Mouse (Mus musculus) CH12.LX (cell line): ENCODE measurements at regions not wholly inside any gene's neighbourhood (a gene's known extent, or its start where the extent isn't known, plus 50 kb on each side); places are given as distances from the start of the nearest gene placed in this dataset.
"Not testable (repeated sequence)": the region's sequence is repeated elsewhere in the genome, so short reads cannot be mapped to it uniquely, and the experiment has no call there.

Experiments used
- DNase-seq: peaks from one replicate; pipeline ENCODE4 v3.0.0-alpha.2; 2013; ENCODE audit errors: extremely low read depth
- H3K27ac ChIP-seq: 2 replicates; pipeline ENCODE4 v1.5.1; 2012; ENCODE audit warnings: low read depth, mild to moderate bottlenecking, control low read depth, moderate library complexity; ENCODE audit not compliant: insufficient read depth
- H3K27me3 ChIP-seq: replicated peaks from 2 replicates; pipeline ENCODE3; 2012; ENCODE audit warnings: inconsistent platforms
- H3K36me3 ChIP-seq, 2 experiments: replicated peaks in 1 of 2; 2 replicates each; pipeline versions ENCODE3 to v1.6.1; 2012; ENCODE audit warnings: inconsistent platforms in 1 of 2, low read length in 1 of 2, mild to moderate bottlenecking in 1 of 2, mixed read lengths in 1 of 2, moderate library complexity in 1 of 2; ENCODE audit not compliant: control insufficient read depth in 1 of 2, insufficient read depth in 1 of 2
- H3K4me1 ChIP-seq, 2 experiments: 2 replicates each; pipeline ENCODE4 v1.6.1; 2012; ENCODE audit warnings: inconsistent platforms in 1 of 2, moderate library complexity in 1 of 2; ENCODE audit not compliant: insufficient read depth in 2 of 2, control insufficient read depth in 1 of 2
- H3K4me2 ChIP-seq: 2 replicates; pipeline ENCODE4 v1.6.1; 2012; ENCODE audit warnings: low read depth, mild to moderate bottlenecking, control low read depth; ENCODE audit not compliant: poor library complexity, insufficient read depth, severe bottlenecking
- H3K4me3 ChIP-seq, 3 experiments: fragments of 150-350 bp in 1 of 3; sonication (generic) in 1 of 3; replicated peaks in 1 of 3; 2 replicates each; pipeline versions ENCODE3 to v1.5.1; 2011 to 2012; ENCODE audit warnings: low read depth in 2 of 3, low read length in 2 of 3, mild to moderate bottlenecking in 2 of 3, moderate library complexity in 2 of 3, control low read depth in 1 of 3, improper control_type of control experiment in 1 of 3, inconsistent platforms in 1 of 3, mixed read lengths in 1 of 3; ENCODE audit not compliant: poor library complexity in 1 of 3
- H3K79me2 ChIP-seq: replicated peaks from 2 replicates; pipeline ENCODE4 v1.6.1; 2012; ENCODE audit warnings: mild to moderate bottlenecking, moderate library complexity; ENCODE audit not compliant: control insufficient read depth, poor library complexity, insufficient read depth, severe bottlenecking; ENCODE audit errors: extremely low read depth
- H3K9ac ChIP-seq: 2 replicates; pipeline ENCODE4 v1.6.1; 2012; ENCODE audit warnings: low read depth, mild to moderate bottlenecking, control low read depth, moderate library complexity; ENCODE audit not compliant: insufficient read depth
- H3K9me3 ChIP-seq: replicated peaks from 2 replicates; pipeline ENCODE3; 2012; ENCODE audit warnings: low read length, inconsistent platforms, mixed read lengths
- BHLHE40 ChIP-seq: IDR thresholded peaks from 2 replicates; pipeline ENCODE4 v1.6.1; 2011; ENCODE audit warnings: mild to moderate bottlenecking, low read depth, low read length, improper control_type of control experiment
- CHD1 ChIP-seq: IDR thresholded peaks from 2 replicates; pipeline ENCODE4 v1.6.1; 2012; ENCODE audit warnings: low read depth, low read length, improper control_type of control experiment, inconsistent platforms
- E2F4 ChIP-seq: IDR thresholded peaks from 2 replicates; pipeline ENCODE4 v1.6.1; 2011; ENCODE audit warnings: low read depth, low read length, improper control_type of control experiment; ENCODE audit not compliant: insufficient replicate concordance
- EP300 ChIP-seq: IDR thresholded peaks from 2 replicates; pipeline ENCODE4 v1.6.1; 2011; ENCODE audit warnings: low read length, improper control_type of control experiment
- HCFC1 ChIP-seq: IDR thresholded peaks from 2 replicates; pipeline ENCODE4 v1.6.1; 2012; ENCODE audit warnings: low read depth, mild to moderate bottlenecking, inconsistent platforms, low read length, improper control_type of control experiment
- MEF2A ChIP-seq: IDR thresholded peaks from 2 replicates; pipeline ENCODE4 v1.6.1; 2014; ENCODE audit warnings: low read depth, mild to moderate bottlenecking, inconsistent platforms, low read length, improper control_type of control experiment, borderline replicate concordance
- NELFE ChIP-seq: IDR thresholded peaks from 2 replicates; pipeline ENCODE4 v1.6.1; 2011; ENCODE audit warnings: low read depth, low read length, improper control_type of control experiment
- NRF1 ChIP-seq: IDR thresholded peaks from 2 replicates; pipeline ENCODE4 v1.6.1; 2014; ENCODE audit warnings: low read depth, mild to moderate bottlenecking, inconsistent platforms, low read length, improper control_type of control experiment, moderate library complexity
- POLR2A ChIP-seq: IDR thresholded peaks from 2 replicates; pipeline ENCODE4 v1.6.1; 2011; ENCODE audit warnings: low read depth, mild to moderate bottlenecking, improper control_type of control experiment, low read length
- POLR2AphosphoS2 ChIP-seq: IDR thresholded peaks from 2 replicates; pipeline ENCODE4 v1.6.1; 2011; ENCODE audit warnings: low read depth, low read length, improper control_type of control experiment
- SIN3A ChIP-seq: IDR thresholded peaks from 2 replicates; pipeline ENCODE4 v1.6.1; 2012; ENCODE audit warnings: low read length, improper control_type of control experiment, inconsistent platforms
- SMC3 ChIP-seq: IDR thresholded peaks from 2 replicates; pipeline ENCODE4 v1.6.1; 2011; ENCODE audit warnings: low read depth, low read length, improper control_type of control experiment
- TBP ChIP-seq: conservative IDR thresholded peaks from 2 replicates; pipeline ENCODE4 v1.6.1; 2011; ENCODE audit warnings: low read depth, low read length, improper control_type of control experiment
- UBTF ChIP-seq: IDR thresholded peaks from 2 replicates; pipeline ENCODE4 v1.6.1; 2012; ENCODE audit warnings: low read depth, mild to moderate bottlenecking, inconsistent platforms, low read length, improper control_type of control experiment, moderate library complexity
- ZMIZ1 ChIP-seq: IDR thresholded peaks from 2 replicates; pipeline ENCODE4 v1.6.1; 2012; ENCODE audit warnings: low read depth, mild to moderate bottlenecking, inconsistent platforms, low read length, improper control_type of control experiment
- ZNF384 ChIP-seq: IDR thresholded peaks from 2 replicates; pipeline ENCODE4 v1.6.1; 2012; ENCODE audit warnings: low read depth, low read length, improper control_type of control experiment, inconsistent platforms
- dilution Hi-C: fragments of 300-500 bp; cut with MboI; formaldehyde crosslinking; loops from 2 replicates; pipeline ENCODE4 v1.14.3; 2020; ENCODE audit warnings: low sequenced_read_pairs; ENCODE audit not compliant: extremely low pct_unique_long_range_greater_than_20kb, extremely low pct_ligation_motif_present
- in situ Hi-C: fragments of 300-500 bp; cut with MboI; formaldehyde crosslinking; loops from 3 replicates; pipeline ENCODE4 v1.14.3; 2019; ENCODE audit warnings: low sequenced_read_pairs, low pct_ligation_motif_present, low pct_unique_long_range_greater_than_20kb, mixed read lengths

GRCm38 (mm10) chr1:149238329-149239015 is 722.6 kb downstream of the Pla2g4a start:
- dilution Hi-C loops, result no loop called here
- no peak for DNase-seq
- Histone ChIP-seq H3K4me1 (no peaks in the 10 kb centered on the region), H3K4me3 (no peak overlapping the region)
- no peak for TF ChIP-seq NELFE
- TF ChIP-seq EP300, result no peak
- TF ChIP-seq ZMIZ1, result no peak
- TF ChIP-seq SMC3, result no peak
- no peak for TF ChIP-seq TBP
- TF ChIP-seq BHLHE40, result no peak
- TF ChIP-seq NRF1, result no peak
- TF ChIP-seq E2F4, result no peak
- no peak for TF ChIP-seq CHD1
- TF ChIP-seq MEF2A, result no peak
- no peak for TF ChIP-seq POLR2AphosphoS2
- no peak for TF ChIP-seq POLR2A
- TF ChIP-seq ZNF384, result no peak
- TF ChIP-seq SIN3A, result no peak
- TF ChIP-seq UBTF, result no peak
- no peak for TF ChIP-seq HCFC1
- TF ChIP-seq, all 38 proteins: peak for 0
- Histone ChIP-seq H3K9me3 (peaks cover 20% of the 10 kb centered on the region), H3K27me3 (no peaks in the 10 kb centered on the region), H3K79me2 (no peaks in the 10 kb centered on the region), H3K27ac (no peak overlapping the region), H3K4me2 (no peak overlapping the region), H3K36me3 (no peaks in the 10 kb centered on the region), H3K9ac (no peak overlapping the region)
- in situ Hi-C loops, result no loop called here

- H3K9ac ChIP-seq, H3K79me2 ChIP-seq, H3K36me3 ChIP-seq, dilution Hi-C loops, DNase-seq, H3K27me3 ChIP-seq, H3K27ac ChIP-seq, H3K4me2 ChIP-seq, H3K4me1 ChIP-seq, H3K4me3 ChIP-seq, in situ Hi-C loops: not testable (repeated sequence)
- peaks cover 11% of the 10 kb centered on the region for H3K9me3 ChIP-seq
These were observed 733.9 kb downstream of the Pla2g4a start for GRCm38 (mm10) chr1:149227170-149227569.
